Mouse (Mus musculus) erythroblast, embryonic 14.5 days (primary cell): ENCODE measurements around the gene Trp73. TPM values are rescaled to one million over a fixed set of nuclear protein-coding genes. Genes with fewer than 3 reads are reported as not detected.

Experiments used
- H3K27me3 ChIP-seq: 2 replicates; pipeline ENCODE4 v1.6.1; 2012; ENCODE audit warnings: inconsistent platforms; ENCODE audit not compliant: control insufficient read depth
- H3K36me3 ChIP-seq: 2 replicates; pipeline ENCODE4 v1.6.1; 2012; ENCODE audit warnings: mild to moderate bottlenecking, inconsistent platforms; ENCODE audit not compliant: control insufficient read depth
- H3K4me1 ChIP-seq: 2 replicates; pipeline ENCODE4 v1.6.1; 2012; ENCODE audit warnings: inconsistent platforms; ENCODE audit not compliant: control insufficient read depth
- H3K4me3 ChIP-seq: replicated peaks from 2 replicates; pipeline ENCODE3; 2012; ENCODE audit warnings: moderate library complexity, mild to moderate bottlenecking, inconsistent platforms
- H3K9me3 ChIP-seq: 2 replicates; pipeline ENCODE4 v1.6.1; 2012; ENCODE audit warnings: low read length, inconsistent platforms, mixed read lengths; ENCODE audit not compliant: control insufficient read depth
- GATA1 ChIP-seq: IDR thresholded peaks from 2 replicates; pipeline ENCODE4 v1.6.1; 2012; ENCODE audit warnings: low read length, inconsistent platforms, mixed read lengths
- TAL1 ChIP-seq: IDR thresholded peaks from 3 replicates; pipeline ENCODE4 v1.6.1; 2012; ENCODE audit warnings: low read length, inconsistent platforms, mixed read lengths
- polyA plus RNA-seq: library from polyadenylated mRNA; stranded (reverse); fragments of >175 nt; gene quantifications from 2 replicates; pipeline ENCODE4 v1.2.3, GENCODE M21; 2012

Gene Trp73
- polyA plus RNA-seq, 1 experiment = 0.11 TPM

- Histone ChIP-seq H3K36me3 (no peaks in the 10 kb centered on the region), H3K27me3 (peaks cover 36% of the 10 kb centered on the region), H3K9me3 (no peaks in the 10 kb centered on the region; the same call in 1 of the 2 replicates), H3K4me3 (no peak overlapping the region), H3K4me1 (no peaks in the 10 kb centered on the region; the same call in 1 of the 2 replicates)
- TF ChIP-seq TAL1 = no peak
- no peak for TF ChIP-seq GATA1
These were observed 68.5 kb downstream of the Trp73 start for GRCm38 (mm10) chr4:154071521-154071920.

GRCm38 (mm10) chr4:154070896-154071295, 69.1 kb downstream of the Trp73 start:
- no peaks in the 10 kb centered on the region for H3K36me3 ChIP-seq
- no peaks in the 10 kb centered on the region; the same call in 1 of the 2 replicates for H3K4me1 ChIP-seq
- no peaks in the 10 kb centered on the region; the same call in 1 of the 2 replicates for H3K9me3 ChIP-seq
- TF ChIP-seq TAL1 (no peak), GATA1 (no peak)
- peaks cover 36% of the 10 kb centered on the region for H3K27me3 ChIP-seq
- no peak overlapping the region for H3K4me3 ChIP-seq

GRCm38 (mm10) chr4:154064827-154065773, 74.9 kb downstream of the Trp73 start:
- Histone ChIP-seq H3K27me3 (peaks cover 6% of the 10 kb centered on the region), H3K36me3 (no peaks in the 10 kb centered on the region), H3K4me1 (no peaks in the 10 kb centered on the region), H3K9me3 (no peaks in the 10 kb centered on the region), H3K4me3 (no peak overlapping the region)
- TF ChIP-seq TAL1 = no peak
- TF ChIP-seq GATA1 = no peak

DNA sequence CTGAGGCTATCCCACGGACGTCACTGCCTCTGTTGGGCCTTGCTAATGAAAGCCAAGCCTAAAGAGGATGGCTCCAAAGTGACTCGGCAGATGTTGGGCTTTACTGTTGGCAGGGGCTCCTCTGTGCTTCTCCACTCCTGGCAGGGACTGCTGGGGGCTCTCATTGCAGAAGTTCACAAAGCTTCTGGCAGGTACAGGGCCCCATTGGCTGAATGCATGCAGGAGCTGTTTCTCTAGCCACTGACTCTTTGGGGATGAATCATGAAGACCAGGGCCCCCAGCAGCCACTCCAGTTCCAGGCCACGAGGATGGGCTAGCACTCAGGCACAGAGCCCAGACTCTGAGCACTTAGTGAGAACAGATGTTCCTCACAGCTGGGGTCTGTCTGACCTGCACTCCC, 82.3 kb downstream of the Trp73 start:
- Histone ChIP-seq H3K36me3 (no peaks in the 10 kb centered on the region), H3K9me3 (no peaks in the 10 kb centered on the region), H3K4me1 (no peaks in the 10 kb centered on the region), H3K4me3 (no peak overlapping the region), H3K27me3 (no peaks in the 10 kb centered on the region)
- no peak for TF ChIP-seq GATA1

GRCm38 (mm10) chr4:154056661-154057060, 83.3 kb downstream of the Trp73 start:
- TF ChIP-seq GATA1 (no peak), TAL1 (no peak)
- H3K27me3 ChIP-seq = no peaks in the 10 kb centered on the region
- H3K4me1 ChIP-seq = no peaks in the 10 kb centered on the region
- H3K4me3 ChIP-seq = no peak overlapping the region
- no peaks in the 10 kb centered on the region for H3K36me3 ChIP-seq
- no peaks in the 10 kb centered on the region for H3K9me3 ChIP-seq

DNA sequence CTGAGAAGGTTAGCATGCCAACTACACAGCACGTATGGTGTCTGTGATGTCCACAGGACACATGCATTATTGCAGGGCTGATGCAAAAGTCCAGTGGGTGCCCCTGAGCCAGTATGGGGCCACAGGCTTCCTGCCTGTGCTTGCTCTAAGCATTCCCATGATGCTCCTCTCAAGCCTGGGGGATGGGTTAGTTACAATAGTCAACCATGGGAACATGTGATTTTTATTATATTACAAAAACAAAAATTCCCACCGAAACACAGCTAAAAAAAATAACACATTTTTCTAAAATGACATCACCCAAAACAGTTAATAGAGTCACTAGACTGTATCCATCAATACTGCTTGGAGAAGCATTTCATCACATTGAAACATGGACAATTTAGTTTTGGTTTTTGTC, 84.0 kb downstream of the Trp73 start:
- Histone ChIP-seq H3K9me3 (no peaks in the 10 kb centered on the region), H3K36me3 (no peaks in the 10 kb centered on the region), H3K4me1 (no peaks in the 10 kb centered on the region), H3K27me3 (no peaks in the 10 kb centered on the region), H3K4me3 (no peak overlapping the region)
- TF ChIP-seq TAL1 (no peak), GATA1 (no peak)

DNA sequence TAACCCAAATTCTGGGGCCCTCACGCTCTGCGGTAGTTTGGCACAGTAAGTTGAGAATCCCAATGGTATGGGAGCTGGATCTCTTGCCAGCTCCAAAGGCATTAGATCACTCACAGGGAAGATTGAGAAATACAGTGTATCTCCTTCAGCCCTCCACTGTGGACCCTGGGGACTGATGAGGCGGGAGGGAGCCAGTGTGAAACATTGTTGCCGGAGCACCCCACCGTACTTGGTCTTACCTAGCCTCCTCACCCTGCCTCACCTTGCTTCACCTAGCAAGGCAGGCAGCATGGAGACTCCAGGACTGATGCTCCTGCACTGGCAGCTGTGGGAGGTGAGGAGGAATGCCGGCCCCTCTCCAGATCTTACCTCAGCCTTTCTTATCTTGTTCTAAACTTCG, 84.5 kb downstream of the Trp73 start:
- Histone ChIP-seq H3K36me3 (no peaks in the 10 kb centered on the region), H3K4me1 (no peaks in the 10 kb centered on the region), H3K27me3 (no peaks in the 10 kb centered on the region), H3K9me3 (no peaks in the 10 kb centered on the region), H3K4me3 (no peak overlapping the region)
- TF ChIP-seq TAL1 (no peak), GATA1 (no peak)

- Histone ChIP-seq H3K4me1 (no peaks in the 10 kb centered on the region), H3K36me3 (no peaks in the 10 kb centered on the region), H3K27me3 (no peaks in the 10 kb centered on the region), H3K9me3 (no peaks in the 10 kb centered on the region), H3K4me3 (no peak overlapping the region)
- no peak for TF ChIP-seq GATA1
- TF ChIP-seq TAL1 = no peak
These were observed 86.9 kb downstream of the Trp73 start for GRCm38 (mm10) chr4:154053065-154053464.

DNA sequence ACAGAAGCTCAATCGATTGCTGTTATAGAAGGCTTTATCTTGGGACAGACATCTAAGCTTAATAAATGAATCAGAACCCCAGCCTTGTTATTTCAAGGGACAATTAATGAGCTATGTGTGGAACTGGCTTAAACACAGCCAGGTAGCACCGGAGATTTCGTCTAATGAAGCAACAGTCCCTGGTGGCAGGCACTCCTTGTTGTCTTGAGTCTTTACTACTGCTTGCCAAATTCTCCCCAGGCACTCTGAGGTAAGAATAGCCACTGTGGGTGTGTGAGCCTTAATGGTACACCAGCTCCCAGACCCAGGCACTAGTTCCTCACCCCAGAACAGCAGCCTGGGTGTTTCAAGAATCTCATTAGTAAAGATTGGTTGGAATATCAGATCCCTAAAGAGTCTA, 88.6 kb downstream of the Trp73 start:
- no peaks in the 10 kb centered on the region for H3K36me3 ChIP-seq
- H3K27me3 ChIP-seq = no peaks in the 10 kb centered on the region
- no peaks in the 10 kb centered on the region for H3K9me3 ChIP-seq
- H3K4me3 ChIP-seq = no peak overlapping the region
- TF ChIP-seq GATA1 (no peak), TAL1 (no peak)
- H3K4me1 ChIP-seq = no peaks in the 10 kb centered on the region
